Mouse (Mus musculus): ENCODE measurements around the gene Cpvl. TPM values are rescaled to one million over a fixed set of nuclear protein-coding genes. Genes with fewer than 3 reads are reported as not detected.

The Cpvl gene
- total and polyA plus RNA-seq, 3 experiments, result not detected

- no peak for DNase-seq (ENCODE audit: low read depth, low spot score)
- no peaks in the 10 kb centered on the region for H3K9me3 ChIP-seq (replicated peaks; ENCODE audit: insufficient read depth, low read length)
- H3K79me2 ChIP-seq (ENCODE audit: control insufficient read depth, insufficient read depth, low read length, poor library complexity), result no peaks in the 10 kb centered on the region
- H3K27ac ChIP-seq (ENCODE audit: control insufficient read depth, low read depth, low read length), result no peak overlapping the region
- no peaks in the 10 kb centered on the region for H3K27me3 ChIP-seq (ENCODE audit: control insufficient read depth in 1 of 2, insufficient read depth in 2 of 2, low read length in 2 of 2)
- no peak overlapping the region for H3K4me3 ChIP-seq (ENCODE audit: control insufficient read depth in 1 of 2, insufficient read depth in 1 of 2, low read depth in 2 of 2, low read length in 2 of 2)
- H3K4me1 ChIP-seq (ENCODE audit: control insufficient read depth in 1 of 2, insufficient read depth in 2 of 2, low read length in 2 of 2), result no peaks in the 10 kb centered on the region
- H3K9ac ChIP-seq (ENCODE audit: control insufficient read depth, low read depth, low read length, poor library complexity, severe bottlenecking), result no peak overlapping the region
- no peak for TF ChIP-seq TCF12 (IDR thresholded peaks at IDR 0.05; ENCODE audit: low read depth, low read length)
- no peak for TF ChIP-seq UBTF (IDR thresholded peaks at IDR 0.05; ENCODE audit: borderline replicate concordance, insufficient read depth, low read depth, low read length)
- TF ChIP-seq POLR2A (IDR thresholded peaks at IDR 0.05; ENCODE audit: control insufficient read depth in 1 of 2, insufficient read depth in 1 of 2, low read depth in 1 of 2, low read length in 2 of 2, poor library complexity in 1 of 2), result no peak
- TF ChIP-seq MEF2A (IDR thresholded peaks at IDR 0.05; ENCODE audit: extremely low read depth, insufficient replicate concordance, low read depth, low read length, poor library complexity, severe bottlenecking), result no peak
- no peak for TF ChIP-seq KAT2A (conservative IDR thresholded peaks at IDR 0.05; ENCODE audit: low read depth, low read length)
- TF ChIP-seq GATA1 (IDR thresholded peaks at IDR 0.05; ENCODE audit: low read depth, low read length), result no peak
- no peak for TF ChIP-seq BHLHE40 (IDR thresholded peaks at IDR 0.05; ENCODE audit: borderline replicate concordance, low read depth, low read length)
- no peak for TF ChIP-seq POLR2AphosphoS5 (IDR thresholded peaks at IDR 0.05; ENCODE audit: borderline replicate concordance, low read depth, low read length)
- TF ChIP-seq USF2 (IDR thresholded peaks at IDR 0.05; ENCODE audit: borderline replicate concordance in 1 of 2, insufficient read depth in 1 of 2, low read depth in 1 of 2, low read length in 2 of 2), result no peak
- no peak for TF ChIP-seq MXI1 (IDR thresholded peaks at IDR 0.05; ENCODE audit: low read depth, low read length)
- no peak for TF ChIP-seq CHD1 (IDR thresholded peaks at IDR 0.05; ENCODE audit: low read depth, low read length)
- TF ChIP-seq NELFE (IDR thresholded peaks at IDR 0.05; ENCODE audit: low read depth, low read length), result no peak
- TF ChIP-seq MAFK (IDR thresholded peaks at IDR 0.05; ENCODE audit: borderline replicate concordance, low read depth, low read length), result no peak
- H3K36me3 ChIP-seq (ENCODE audit: control insufficient read depth in 1 of 2, insufficient read depth in 2 of 2, low read length in 2 of 2), result no peaks in the 10 kb centered on the region
These were observed 66.2 kb downstream of the Cpvl start for GRCm38 (mm10) chr6:53912112-53912782.

- TF ChIP-seq UBTF (IDR thresholded peaks at IDR 0.05; ENCODE audit: borderline replicate concordance, insufficient read depth, low read depth, low read length) (no peak), ELF1 (IDR thresholded peaks at IDR 0.05; ENCODE audit: low read depth, low read length) (no peak), TAL1 (IDR thresholded peaks at IDR 0.05; ENCODE audit: low read length) (no peak), ZC3H11A (IDR thresholded peaks at IDR 0.05; ENCODE audit: low read depth, low read length) (no peak), RCOR1 (IDR thresholded peaks at IDR 0.05; ENCODE audit: low read depth, low read length) (no peak), GATA1 (IDR thresholded peaks at IDR 0.05; ENCODE audit: low read depth, low read length) (no peak), ETS1 (IDR thresholded peaks at IDR 0.05; ENCODE audit: low read depth, low read length) (no peak), NRF1 (IDR thresholded peaks at IDR 0.05; ENCODE audit: insufficient read depth, low read depth, low read length, poor library complexity, severe bottlenecking) (no peak), POLR2AphosphoS2 (IDR thresholded peaks at IDR 0.05; ENCODE audit: low read length) (no peak), GABPA (IDR thresholded peaks at IDR 0.05; ENCODE audit: low read depth, low read length) (no peak), E2F4 (IDR thresholded peaks at IDR 0.05; ENCODE audit: borderline replicate concordance, low read depth, low read length) (no peak), RAD21 (IDR thresholded peaks at IDR 0.05; ENCODE audit: low read depth, low read length) (no peak), KAT2A (conservative IDR thresholded peaks at IDR 0.05; ENCODE audit: low read depth, low read length) (no peak), MYC (IDR thresholded peaks at IDR 0.05; ENCODE audit: low read depth, low read length) (no peak), MAX (IDR thresholded peaks at IDR 0.05; ENCODE audit: low read length) (no peak)
- H3K36me3 ChIP-seq (ENCODE audit: control insufficient read depth in 1 of 2, insufficient read depth in 2 of 2, low read length in 2 of 2), result no peaks in the 10 kb centered on the region
- no peak overlapping the region for H3K27ac ChIP-seq (ENCODE audit: control insufficient read depth, low read depth, low read length)
- H3K4me1 ChIP-seq (ENCODE audit: control insufficient read depth in 1 of 2, insufficient read depth in 2 of 2, low read length in 2 of 2), result no peaks in the 10 kb centered on the region
- no peaks in the 10 kb centered on the region for H3K79me2 ChIP-seq (ENCODE audit: control insufficient read depth, insufficient read depth, low read length, poor library complexity)
- no peaks in the 10 kb centered on the region for H3K9me3 ChIP-seq (replicated peaks; ENCODE audit: insufficient read depth, low read length)
- H3K4me3 ChIP-seq (ENCODE audit: control insufficient read depth in 1 of 2, insufficient read depth in 1 of 2, low read depth in 2 of 2, low read length in 2 of 2), result no peak overlapping the region
- no peak overlapping the region for H3K9ac ChIP-seq (ENCODE audit: control insufficient read depth, low read depth, low read length, poor library complexity, severe bottlenecking)
- no peak for DNase-seq (ENCODE audit: low read depth, low spot score)
- H3K27me3 ChIP-seq (ENCODE audit: control insufficient read depth in 1 of 2, insufficient read depth in 2 of 2, low read length in 2 of 2), result no peaks in the 10 kb centered on the region
These were observed 68.5 kb downstream of the Cpvl start for GRCm38 (mm10) chr6:53909986-53910385.

Data from MEL (cell line).